Mouse (Mus musculus) kidney, embryonic 15.5 days (tissue): Measurements from ENCODE around the gene Svs6. TPM values are rescaled to one million over a fixed set of nuclear protein-coding genes. Genes with fewer than 3 reads are reported as not detected.

Experiments used
- ATAC-seq: fragments of 200-750 bp; cut with Nextera tagmentation; replicated peaks from 2 replicates; pipeline ENCODE4 v1.8.0; 2017; ENCODE audit warnings: moderate TSS enrichment; ENCODE audit not compliant: low FRiP score
- H3K27ac ChIP-seq: fragments of 300-500 bp; sonication (generic); 2 replicates; pipeline ENCODE4 v1.5.1; 2015; ENCODE audit warnings: mild to moderate bottlenecking, inconsistent platforms
- H3K27me3 ChIP-seq: fragments of 300-500 bp; sonication (generic); 2 replicates; pipeline ENCODE4 v1.6.1; 2015; ENCODE audit warnings: inconsistent platforms
- H3K36me3 ChIP-seq: fragments of 300-500 bp; sonication (generic); 2 replicates; pipeline ENCODE4 v1.6.1; 2015; ENCODE audit warnings: inconsistent platforms
- H3K4me1 ChIP-seq: fragments of 300-500 bp; sonication (generic); 2 replicates; pipeline ENCODE4 v1.6.1; 2015; ENCODE audit warnings: inconsistent platforms
- H3K4me2 ChIP-seq: fragments of 300-500 bp; sonication (generic); 2 replicates; pipeline ENCODE4 v1.6.1; 2015; ENCODE audit warnings: moderate library complexity, mild to moderate bottlenecking, inconsistent platforms
- H3K4me3 ChIP-seq: fragments of 300-500 bp; sonication (generic); replicated peaks from 2 replicates; pipeline ENCODE4 v1.5.1; 2015; ENCODE audit warnings: mild to moderate bottlenecking, inconsistent platforms
- H3K9ac ChIP-seq: fragments of 300-500 bp; sonication (generic); 2 replicates; pipeline ENCODE4 v1.6.1; 2015; ENCODE audit warnings: mild to moderate bottlenecking, inconsistent platforms
- H3K9me3 ChIP-seq: fragments of 300-500 bp; sonication (generic); replicated peaks from 2 replicates; pipeline ENCODE4 v1.6.1; 2016; ENCODE audit warnings: inconsistent platforms
- WGBS: fragments of 180-500 bp; shearing (Covaris S2); methylation state at CpG from one replicate; pipeline ENCODE4 v1.1.7; 2015; ENCODE audit warnings: mixed read lengths; 5-methylcytosine and 5-hydroxymethylcytosine counted together
- microRNA-seq: library from miRNA; unstranded; fragments of <30 nt; microRNA quantifications from one replicate; pipeline ENCODE4, GENCODE M21; 2016
- polyA plus RNA-seq: library from polyadenylated mRNA; unstranded; fragments of >200 nt; fragmentation: Nextera tagmentation; extraction: Ambion mirVana; gene quantifications from 2 replicates; pipeline ENCODE4 v1.2.1, GENCODE M21; 2015

The Svs6 gene
- polyA plus RNA-seq, 1 experiment from 2014 or later = not detected

DNA sequence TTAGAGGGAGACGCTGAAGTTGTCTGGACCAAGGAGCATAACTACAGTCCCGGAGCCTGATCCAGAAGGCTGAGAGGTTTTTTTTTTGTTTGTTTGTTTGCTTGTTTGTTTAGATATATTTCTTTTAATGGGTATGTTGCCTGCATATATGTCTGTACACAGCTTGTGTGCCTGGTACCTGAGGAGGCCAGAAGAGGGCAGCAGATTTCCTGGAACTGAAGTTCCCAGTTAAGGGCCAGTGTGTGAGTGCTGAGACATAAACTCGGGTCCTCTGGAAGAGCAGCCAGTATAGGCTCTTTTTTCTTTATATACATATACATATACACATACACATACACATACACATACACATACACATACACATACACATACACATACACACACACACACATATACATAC is 41.8 kb downstream of the Svs6 start:
- H3K27ac ChIP-seq = no peak overlapping the region
- H3K9ac ChIP-seq = no peak overlapping the region
- H3K9me3 ChIP-seq = no peaks in the 10 kb centered on the region
- WGBS = 83% methylated on average over 3 of the region's 3 CpGs
- H3K4me3 ChIP-seq = no peak overlapping the region
- H3K4me2 ChIP-seq = no peak overlapping the region
- H3K4me1 ChIP-seq = 0 out of 2 replicates have a peak, but pooled peaks cover 3% of the 10 kb centered on the region
- no peak for ATAC-seq
- H3K27me3 ChIP-seq = peaks cover 13% of the 10 kb centered on the region; the same call in 1 of the 2 replicates
- H3K36me3 ChIP-seq = no peaks in the 10 kb centered on the region

DNA sequence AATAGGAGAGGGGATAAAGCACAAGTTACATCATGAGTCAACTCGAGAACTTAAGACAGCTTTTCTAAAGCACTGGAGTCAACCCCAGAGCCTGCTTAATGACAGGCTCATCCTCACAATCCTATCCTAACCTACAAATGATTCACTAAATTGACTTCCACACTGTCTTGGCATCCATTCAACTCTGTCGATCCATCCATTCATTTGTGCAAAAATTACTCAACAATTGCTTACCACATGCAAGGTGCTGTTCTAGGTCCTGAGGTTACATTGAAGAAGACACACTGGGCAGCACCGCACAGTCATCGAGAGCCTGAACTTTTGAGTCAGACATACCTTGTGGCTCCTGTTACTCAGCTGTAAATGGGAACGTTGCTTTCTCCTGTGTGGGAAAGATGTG is 42.5 kb downstream of the Svs6 start:
- H3K4me2 ChIP-seq = no peak overlapping the region
- H3K9me3 ChIP-seq = no peaks in the 10 kb centered on the region
- WGBS = 87% methylated on average over 5 of the region's 5 CpGs
- no peak overlapping the region for H3K27ac ChIP-seq
- no peak for ATAC-seq
- no peak overlapping the region for H3K9ac ChIP-seq
- H3K27me3 ChIP-seq = peaks cover 13% of the 10 kb centered on the region; the same call in 1 of the 2 replicates
- H3K4me1 ChIP-seq = 0 out of 2 replicates have a peak, but pooled peaks cover 3% of the 10 kb centered on the region
- no peaks in the 10 kb centered on the region for H3K36me3 ChIP-seq
- H3K4me3 ChIP-seq = no peak overlapping the region

DNA sequence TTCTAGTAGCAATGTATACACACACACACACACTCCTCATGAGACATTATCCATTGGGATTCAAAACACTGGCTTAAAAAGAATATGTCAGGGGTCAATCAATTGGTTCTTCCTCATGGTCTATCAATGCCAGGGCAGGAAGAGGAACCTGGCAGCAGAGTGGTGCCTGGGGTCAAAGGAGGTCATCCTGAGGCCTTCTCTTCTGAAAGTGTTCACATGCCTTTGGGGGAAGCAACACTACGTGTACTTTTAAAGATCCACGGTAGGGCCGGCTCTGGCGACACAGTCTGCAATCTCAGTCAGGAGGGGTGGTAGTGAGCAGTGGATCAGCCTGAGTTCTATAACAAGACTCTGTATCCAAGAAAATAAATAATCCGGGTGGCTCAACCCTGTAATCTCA is 43.1 kb downstream of the Svs6 start:
- H3K27ac ChIP-seq = no peak overlapping the region
- H3K4me3 ChIP-seq = no peak overlapping the region
- H3K9ac ChIP-seq = no peak overlapping the region
- no peaks in the 10 kb centered on the region for H3K9me3 ChIP-seq
- H3K27me3 ChIP-seq = peaks cover 13% of the 10 kb centered on the region; the same call in 1 of the 2 replicates
- no peak for ATAC-seq
- no peaks in the 10 kb centered on the region for H3K36me3 ChIP-seq
- no peak overlapping the region for H3K4me2 ChIP-seq
- 80% methylated on average over 5 of the region's 5 CpGs for WGBS
- H3K4me1 ChIP-seq = 0 out of 2 replicates have a peak, but pooled peaks cover 3% of the 10 kb centered on the region

DNA sequence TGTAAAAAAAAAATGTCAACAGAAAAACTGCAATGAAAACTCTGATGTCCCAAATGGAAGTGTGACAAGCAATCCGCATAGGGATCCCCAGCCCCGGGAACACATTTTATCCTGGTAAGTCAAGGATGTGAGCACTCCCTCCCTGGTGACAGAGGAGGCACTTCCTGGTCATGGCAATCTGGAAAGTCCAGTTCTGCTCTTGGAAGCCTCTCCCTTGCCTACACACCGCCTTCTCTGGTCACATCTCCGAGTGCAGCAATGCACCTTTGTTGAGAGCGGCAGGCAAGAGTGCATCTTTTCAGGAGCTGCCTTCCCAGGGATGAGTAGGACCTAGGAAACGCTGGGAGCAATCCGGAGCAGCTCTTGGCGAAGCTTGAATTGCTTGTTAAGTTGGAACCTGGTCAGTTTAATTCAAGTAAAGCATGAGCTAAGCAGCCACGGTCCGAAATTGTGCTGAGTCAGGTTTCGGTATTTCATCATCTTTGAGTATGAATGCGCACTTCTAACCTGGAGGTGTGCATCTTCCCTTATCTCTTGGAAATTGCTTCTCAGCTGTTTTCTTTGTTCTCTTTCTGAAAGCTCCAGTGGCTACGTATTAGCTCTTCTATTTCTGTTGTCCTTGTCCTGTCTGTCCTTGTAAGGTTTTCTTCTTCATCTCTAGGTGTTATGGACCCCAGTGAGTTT is 44.6 kb downstream of the Svs6 start:
- Histone ChIP-seq H3K27ac (no peak overlapping the region), H3K36me3 (no peaks in the 10 kb centered on the region), H3K9me3 (no peaks in the 10 kb centered on the region), H3K4me3 (no peak overlapping the region), H3K4me1 (0 out of 2 replicates have a peak, but pooled peaks cover 3% of the 10 kb centered on the region), H3K27me3 (peaks cover 11% of the 10 kb centered on the region; the same call in 1 of the 2 replicates), H3K9ac (no peak overlapping the region), H3K4me2 (no peak overlapping the region)
- ATAC-seq = no peak
- WGBS = 40% methylated on average over 13 of the region's 13 CpGs

DNA sequence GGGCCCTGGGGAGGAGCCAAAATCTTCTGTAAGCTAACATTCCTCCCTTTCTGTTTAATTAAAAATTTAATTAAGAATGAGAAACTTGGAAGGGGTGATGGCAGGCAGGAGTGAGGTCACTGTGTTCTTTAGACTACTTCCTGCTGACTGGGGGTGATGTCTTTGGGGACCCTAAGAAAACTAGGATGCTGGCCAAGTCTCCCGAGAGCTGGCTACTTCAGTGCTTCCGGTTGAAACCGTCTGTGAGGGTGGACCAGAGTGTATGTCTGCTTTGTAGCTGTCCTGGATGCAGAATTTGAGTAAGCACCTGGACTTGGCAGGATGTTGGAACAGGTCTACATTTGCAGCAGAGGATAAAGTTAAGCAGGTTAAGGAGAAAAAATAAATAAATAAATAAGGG is 50.4 kb downstream of the Svs6 start:
- Histone ChIP-seq H3K4me3 (no peak overlapping the region), H3K4me1 (0 out of 2 replicates have a peak, but pooled peaks cover 3% of the 10 kb centered on the region), H3K36me3 (no peaks in the 10 kb centered on the region), H3K9ac (no peak overlapping the region), H3K27me3 (0 out of 2 replicates have a peak, but pooled peaks cover 3% of the 10 kb centered on the region), H3K4me2 (no peak overlapping the region), H3K9me3 (no peaks in the 10 kb centered on the region), H3K27ac (no peak overlapping the region)
- whole genome bisulfite sequencing = 53% methylated on average over 3 of the region's 3 CpGs
- no peak for ATAC-seq

Small RNA genes lying within 50 kb of the gene (microRNA-seq; reads per million reads assigned to microRNA genes)
- not detected for gene Mir7678

Other genes with a start within 250 kb of the Svs6 start
- 21.0 and 23.4 TPM in 2 replicates for gene Stk4, start 246.4 kb upstream of the Svs6 start, polyA plus RNA-seq
- gene Tomm34, start 245.6 kb upstream of the Svs6 start, polyA plus RNA-seq = 60.8 and 64.9 TPM in 2 replicates
- gene Kcns1, start 145.6 kb upstream of the Svs6 start, polyA plus RNA-seq = 0.23 and 0.28 TPM in 2 replicates
- gene Wfdc5, start 134.0 kb upstream of the Svs6 start, polyA plus RNA-seq = 0.13 TPM in 1 of 2 replicates, not detected in the other
- 0.55 TPM in 1 of 2 replicates, not detected in the other for gene Wfdc12, start 126.1 kb upstream of the Svs6 start, polyA plus RNA-seq
- gene Wfdc15a, start 116.6 kb upstream of the Svs6 start, polyA plus RNA-seq = not detected in 2 replicates
- 70.1 and 91.1 TPM in 2 replicates for gene Wfdc15b, start 95.1 kb upstream of the Svs6 start, polyA plus RNA-seq
- not detected in 2 replicates for gene Svs2, start 78.3 kb upstream of the Svs6 start, polyA plus RNA-seq
- gene Svs3b, start 60.1 kb upstream of the Svs6 start, polyA plus RNA-seq = not detected in 2 replicates
- gene Svs4, start 38.3 kb upstream of the Svs6 start, polyA plus RNA-seq = not detected in 2 replicates
- not detected in 2 replicates for gene Svs3a, start 27.5 kb upstream of the Svs6 start, polyA plus RNA-seq
- gene Svs5, start 16.0 kb downstream of the Svs6 start, polyA plus RNA-seq = not detected in 2 replicates
- gene Slpi, start 72.3 kb downstream of the Svs6 start, polyA plus RNA-seq = 2.4 and 2.7 TPM in 2 replicates
- gene Rbpjl, start 86.4 kb downstream of the Svs6 start, polyA plus RNA-seq = 0.05 and 0.08 TPM in 2 replicates
- gene Matn4, start 88.4 kb downstream of the Svs6 start, polyA plus RNA-seq = 1.1 and 2.4 TPM in 2 replicates
- 149 and 161 TPM in 2 replicates for gene Sdc4, start 127.1 kb downstream of the Svs6 start, polyA plus RNA-seq
- gene Sys1, start 140.2 kb downstream of the Svs6 start, polyA plus RNA-seq = 59.2 and 64.2 TPM in 2 replicates
- 7.7 and 8.3 TPM in 2 replicates for gene Gm20458, start 144.2 kb downstream of the Svs6 start, polyA plus RNA-seq
- not detected in 2 replicates for gene Trp53tg5, start 157.0 kb downstream of the Svs6 start, polyA plus RNA-seq
- 13.0 and 14.0 TPM in 2 replicates for gene Dbndd2, start 169.4 kb downstream of the Svs6 start, polyA plus RNA-seq
- gene Pigt, start 180.8 kb downstream of the Svs6 start, polyA plus RNA-seq = 65.1 and 69.6 TPM in 2 replicates
- gene Wfdc2, start 245.7 kb downstream of the Svs6 start, polyA plus RNA-seq = 329 and 368 TPM in 2 replicates